ENCODE assay signal across 1 mouse cellular context in the genomic region with DNA sequence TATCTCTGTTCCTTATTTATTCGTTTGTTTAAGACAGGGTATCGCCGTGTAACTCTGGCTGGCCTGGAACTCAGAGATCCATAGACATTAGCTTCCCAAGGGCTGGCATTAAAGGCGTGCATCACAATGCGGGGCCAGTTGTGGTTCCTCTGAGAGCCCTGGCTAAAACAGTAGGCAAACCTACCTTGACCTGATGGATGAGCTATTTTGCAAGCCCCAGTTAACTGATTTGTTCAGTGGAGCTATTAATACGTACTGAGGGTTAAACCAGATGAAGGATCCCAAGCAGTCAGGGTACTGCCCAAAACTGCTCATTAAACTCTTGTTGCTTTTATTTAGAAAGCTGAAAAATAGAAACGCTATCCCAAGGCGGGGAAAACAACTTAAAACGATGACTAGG.
A peak's percentile ranks its signal among the peaks of the same experiment; 100 is the strongest.
TF ChIP-seq lines count a peak whose summit lies in the region.

No protein-coding gene starts in this region.

TF ChIP-seq in MEL, 35 proteins besides CTCF, POLR2A, EP300 and RAD21:
- 0 out of 2 replicates have a peak, but pooled peaks have one; percentile 48 for TF ChIP-seq CHD1 (IDR thresholded peaks at IDR 0.05; ENCODE audit: low read depth, low read length)
- TF ChIP-seq ZC3H11A (IDR thresholded peaks at IDR 0.05; ENCODE audit: low read depth, low read length) = no peak
- TF ChIP-seq RCOR1 (IDR thresholded peaks at IDR 0.05; ENCODE audit: low read depth, low read length) = no peak
- no peak for TF ChIP-seq NRF1 (IDR thresholded peaks at IDR 0.05; ENCODE audit: insufficient read depth, low read depth, low read length, poor library complexity, severe bottlenecking)
- no peak for TF ChIP-seq MYB (IDR thresholded peaks at IDR 0.05; ENCODE audit: low read depth, low read length)
- TF ChIP-seq NELFE (IDR thresholded peaks at IDR 0.05; ENCODE audit: low read depth, low read length) = no peak
- no peak for TF ChIP-seq MAFK (IDR thresholded peaks at IDR 0.05; ENCODE audit: borderline replicate concordance, low read depth, low read length)
